Mouse (Mus musculus): Measurements from ENCODE around the gene Btbd19. TPM values are rescaled to one million over a fixed set of nuclear protein-coding genes. Genes with fewer than 3 reads are reported as not detected.

The Btbd19 gene
- polyA plus RNA-seq, 1 experiment from 2014 or later = 3.9 TPM

DNA sequence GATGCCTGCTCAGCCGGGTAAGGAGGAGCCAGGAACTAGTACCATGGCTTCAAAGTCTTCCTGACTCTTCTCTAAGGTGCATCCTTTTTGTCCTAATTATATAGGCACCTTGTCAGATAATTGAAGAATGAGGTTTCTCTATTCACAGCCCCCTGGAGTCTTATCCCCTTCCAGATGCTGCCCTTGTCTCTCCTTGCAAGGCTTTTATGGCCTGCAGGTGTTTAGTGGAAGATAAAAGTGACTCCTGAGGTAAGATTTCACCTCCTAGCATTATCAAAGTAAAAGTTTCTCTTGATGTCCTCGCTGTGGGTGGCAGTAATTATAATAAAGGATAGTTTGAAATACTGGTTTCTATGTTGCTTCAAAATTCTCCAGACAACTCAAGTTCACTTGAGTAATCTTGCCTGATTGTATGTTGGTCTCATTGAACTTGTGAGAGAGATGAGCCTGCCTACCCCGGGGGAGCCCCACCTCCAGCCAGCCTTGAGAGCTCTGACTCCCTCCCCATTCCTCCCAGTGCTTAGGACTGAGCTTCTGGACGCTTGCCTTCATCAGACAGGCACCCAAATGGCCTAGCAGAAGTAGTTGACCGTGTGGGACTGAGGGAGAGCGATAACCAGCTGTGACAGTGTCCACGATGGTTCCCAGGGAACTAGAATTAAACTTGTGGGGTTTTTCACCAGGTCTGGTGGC, 37.4 kb downstream of the Btbd19 start:
- Histone ChIP-seq H3K4me3 (no peak overlapping the region), H3K36me3 (replicated peaks) (peaks cover 7% of the 10 kb centered on the region; the same call in 1 of the 2 replicates), H3K9ac (no peak overlapping the region), H3K4me1 (no peaks in the 10 kb centered on the region), H3K27ac (no peak overlapping the region), H3K4me2 (no peak overlapping the region), H3K27me3 (replicated peaks) (no peaks in the 10 kb centered on the region), H3K9me3 (no peaks in the 10 kb centered on the region)
- ATAC-seq (replicated peaks) = no peak
- 83% methylated on average over 7 of the region's 7 CpGs for WGBS

DNA sequence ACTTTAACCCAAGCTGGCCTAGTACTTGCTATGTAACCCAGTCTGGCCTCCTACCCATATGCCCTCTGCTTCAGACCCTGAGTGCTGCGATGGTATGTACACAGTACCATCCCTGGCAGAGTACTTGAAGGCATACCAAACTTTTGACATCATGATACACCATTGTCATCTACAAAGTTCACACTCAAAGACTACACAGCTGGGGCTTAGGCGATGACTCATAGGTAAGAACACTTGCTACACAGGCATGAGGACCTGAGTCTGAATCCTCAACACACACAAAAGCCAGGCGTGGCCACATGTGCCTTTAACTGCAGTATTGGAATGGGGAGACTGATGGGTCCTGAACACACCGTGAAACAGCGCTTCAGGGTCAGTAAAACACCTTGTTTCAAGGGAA, 54.3 kb downstream of the Btbd19 start:
- H3K9me3 ChIP-seq = no peaks in the 10 kb centered on the region
- H3K9ac ChIP-seq = no peak overlapping the region
- no peak overlapping the region for H3K27ac ChIP-seq
- H3K36me3 ChIP-seq (replicated peaks) = peaks cover 23% of the 10 kb centered on the region
- peaks cover 10% of the 10 kb centered on the region; the same call in 1 of the 2 replicates for H3K27me3 ChIP-seq (replicated peaks)
- 97% methylated on average over 5 of the region's 5 CpGs for WGBS
- H3K4me1 ChIP-seq = no peaks in the 10 kb centered on the region
- H3K4me2 ChIP-seq = no peak overlapping the region
- no peak for ATAC-seq (replicated peaks)
- no peak overlapping the region for H3K4me3 ChIP-seq

DNA sequence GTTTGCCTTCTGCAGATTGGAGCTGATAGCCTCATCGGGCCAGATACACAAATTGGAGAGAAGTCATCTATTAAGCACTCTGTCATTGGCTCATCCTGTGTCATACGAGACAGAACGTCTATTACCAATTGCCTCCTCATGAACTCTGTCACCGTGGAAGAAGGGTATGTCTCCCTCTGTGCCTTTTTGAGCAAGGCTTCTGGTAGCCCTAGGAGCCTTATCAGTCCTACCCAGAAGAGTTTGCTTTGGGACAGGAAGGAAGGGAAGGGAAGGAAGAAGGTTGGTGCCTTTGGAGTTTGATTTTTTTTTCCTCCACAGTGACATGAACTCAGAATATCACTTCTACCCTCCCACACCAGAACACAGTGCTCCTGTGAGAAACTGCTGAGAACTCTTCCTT, 54.9 kb downstream of the Btbd19 start:
- H3K36me3 ChIP-seq (replicated peaks) = peaks cover 26% of the 10 kb centered on the region

DNA sequence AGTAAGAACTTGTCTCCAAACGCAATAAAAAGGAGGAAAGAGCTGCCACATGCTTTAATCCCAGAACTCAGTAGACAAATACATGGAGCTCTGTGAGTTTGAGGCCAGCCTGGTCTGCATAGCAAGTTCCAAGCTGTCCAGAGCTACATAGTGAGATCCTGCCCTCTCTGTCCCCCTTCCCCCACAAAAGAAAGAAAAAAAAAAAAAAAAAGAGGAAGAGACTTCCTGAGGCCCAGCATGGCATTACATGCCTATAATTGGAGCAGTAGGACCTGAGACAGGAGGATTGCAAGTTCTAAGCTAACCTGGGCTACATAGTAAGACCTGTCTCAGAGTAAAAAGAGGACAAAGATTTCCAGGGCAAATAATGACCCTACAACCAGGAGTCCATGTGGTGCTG, 55.9 kb downstream of the Btbd19 start:
- Histone ChIP-seq H3K27me3 (replicated peaks) (peaks cover 23% of the 10 kb centered on the region), H3K27ac (no peak overlapping the region), H3K4me1 (no peaks in the 10 kb centered on the region), H3K9ac (no peak overlapping the region), H3K4me2 (no peak overlapping the region), H3K9me3 (no peaks in the 10 kb centered on the region), H3K36me3 (replicated peaks) (peaks cover 29% of the 10 kb centered on the region), H3K4me3 (no peak overlapping the region)
- WGBS = 96% methylated on average over 1 of the region's 1 CpGs
- no peak for ATAC-seq (replicated peaks)

More for the DNA sequence above, 54.9 kb downstream of the Btbd19 start:
- ATAC-seq (replicated peaks) = no peak
- Histone ChIP-seq H3K27me3 (replicated peaks) (peaks cover 14% of the 10 kb centered on the region; the same call in 1 of the 2 replicates), H3K9me3 (no peaks in the 10 kb centered on the region), H3K4me1 (no peaks in the 10 kb centered on the region), H3K9ac (no peak overlapping the region), H3K4me2 (no peak overlapping the region), H3K27ac (no peak overlapping the region), H3K4me3 (no peak overlapping the region)
- WGBS = 90% methylated on average over 4 of the region's 4 CpGs

Small RNA genes lying within 50 kb of the gene (microRNA-seq; reads per million reads assigned to microRNA genes)
- gene Gm22398 = not detected

Other genes starting within 250 kb of the Btbd19 start
- 6.7 and 6.8 TPM in 2 replicates for gene Zswim5, start 248.3 kb downstream of the Btbd19 start, polyA plus RNA-seq (2015; fragmentation: Nextera tagmentation; extraction: Ambion mirVana)
- gene Urod, start 131.3 kb downstream of the Btbd19 start, polyA plus RNA-seq (2015; fragmentation: Nextera tagmentation; extraction: Ambion mirVana) = 51.4 and 59.7 TPM in 2 replicates
- gene Hectd3, start 130.4 kb downstream of the Btbd19 start, polyA plus RNA-seq (2015; fragmentation: Nextera tagmentation; extraction: Ambion mirVana) = 25.8 and 27.0 TPM in 2 replicates
- 44.6 and 46.2 TPM in 2 replicates for gene Eif2b3, start 106.3 kb downstream of the Btbd19 start, polyA plus RNA-seq (2015; fragmentation: Nextera tagmentation; extraction: Ambion mirVana)
- 7.7 and 9.0 TPM in 2 replicates for gene Ptch2, start 29.6 kb downstream of the Btbd19 start, polyA plus RNA-seq (2015; fragmentation: Nextera tagmentation; extraction: Ambion mirVana)
- 0.42 TPM in 1 of 2 replicates, not detected in the other for gene Tctex1d4, start 1.1 kb upstream of the Btbd19 start, polyA plus RNA-seq (2015; fragmentation: Nextera tagmentation; extraction: Ambion mirVana)
- 19.1 and 19.3 TPM in 2 replicates for gene Plk3, start 8.2 kb upstream of the Btbd19 start, polyA plus RNA-seq (2015; fragmentation: Nextera tagmentation; extraction: Ambion mirVana)
- 430 and 431 TPM in 2 replicates for gene Rps8, start 30.5 kb upstream of the Btbd19 start, polyA plus RNA-seq (2015; fragmentation: Nextera tagmentation; extraction: Ambion mirVana)
- gene Kif2c, start 56.9 kb upstream of the Btbd19 start, polyA plus RNA-seq (2015; fragmentation: Nextera tagmentation; extraction: Ambion mirVana) = 8.1 and 10.0 TPM in 2 replicates
- gene Tmem53, start 126.2 kb upstream of the Btbd19 start, polyA plus RNA-seq (2015; fragmentation: Nextera tagmentation; extraction: Ambion mirVana) = 9.6 and 11.1 TPM in 2 replicates
- gene Armh1, start 126.4 kb upstream of the Btbd19 start, polyA plus RNA-seq (2015; fragmentation: Nextera tagmentation; extraction: Ambion mirVana) = 1.8 TPM in 2 replicates

Measured in midbrain, embryonic 15.5 days (tissue).